Mouse (Mus musculus): ENCODE data around the gene Rnf11. TPM values are rescaled to one million over a fixed set of nuclear protein-coding genes. Genes with fewer than 3 reads are reported as not detected.

Rnf11 gene
- polyA plus RNA-seq, 1 experiment from 2014 or later: 75.1 TPM

- Histone ChIP-seq H3K27me3 (replicated peaks; ENCODE audit: control insufficient read depth, insufficient read depth, low read length) (no peaks in the 10 kb centered on the region), H3K9me3 (ENCODE audit: control insufficient read depth, low read length) (no peaks in the 10 kb centered on the region), H3K4me1 (ENCODE audit: control insufficient read depth, insufficient read depth, low read length) (no peaks in the 10 kb centered on the region), H3K36me3 (ENCODE audit: control insufficient read depth, insufficient read depth, low read length) (no peaks in the 10 kb centered on the region), H3K4me3 (ENCODE audit: low read depth, low read length) (no peak overlapping the region), H3K4me2 (ENCODE audit: low read depth, low read length) (no peak overlapping the region), H3K27ac (replicated peaks; ENCODE audit: low read depth, low read length) (no peak overlapping the region), H3K9ac (ENCODE audit: low read depth, low read length) (no peak overlapping the region)
- 56% methylated on average over 1 of the region's 1 CpGs for WGBS
- ATAC-seq (ENCODE audit: low read depth): no peak
- DNase-seq (ENCODE audit: low spot score): no peak
Observed at GRCm38 (mm10) chr4:109417998-109418397, 66.5 kb downstream of the Rnf11 start.

GRCm38 (mm10) chr4:109412233-109412632, 72.3 kb downstream of the Rnf11 start:
- H3K9ac ChIP-seq (ENCODE audit: low read depth, low read length): no peak overlapping the region
- H3K27ac ChIP-seq (replicated peaks; ENCODE audit: low read depth, low read length): no peak overlapping the region
- ATAC-seq (ENCODE audit: low read depth) (no peak), DNase-seq (ENCODE audit: low spot score) (no peak)
- H3K4me3 ChIP-seq (ENCODE audit: low read depth, low read length): no peak overlapping the region
- H3K4me2 ChIP-seq (ENCODE audit: low read depth, low read length): no peak overlapping the region
- 83% methylated on average over 5 of the region's 5 CpGs for WGBS
- no peaks in the 10 kb centered on the region for H3K36me3 ChIP-seq (ENCODE audit: control insufficient read depth, insufficient read depth, low read length)
- no peaks in the 10 kb centered on the region for H3K4me1 ChIP-seq (ENCODE audit: control insufficient read depth, insufficient read depth, low read length)
- H3K27me3 ChIP-seq (replicated peaks; ENCODE audit: control insufficient read depth, insufficient read depth, low read length): no peaks in the 10 kb centered on the region
- no peaks in the 10 kb centered on the region for H3K9me3 ChIP-seq (ENCODE audit: control insufficient read depth, low read length)

GRCm38 (mm10) chr4:109411377-109411967, 73.1 kb downstream of the Rnf11 start:
- no peak for ATAC-seq (ENCODE audit: low read depth)
- H3K9me3 ChIP-seq (ENCODE audit: control insufficient read depth, low read length): no peaks in the 10 kb centered on the region
- H3K27ac ChIP-seq (replicated peaks; ENCODE audit: low read depth, low read length): no peak overlapping the region
- no peak overlapping the region for H3K4me3 ChIP-seq (ENCODE audit: low read depth, low read length)
- peaks cover under 1% of the 10 kb centered on the region; the same call in 1 of the 2 replicates for H3K4me1 ChIP-seq (ENCODE audit: control insufficient read depth, insufficient read depth, low read length)
- H3K4me2 ChIP-seq (ENCODE audit: low read depth, low read length): no peak overlapping the region
- DNase-seq (ENCODE audit: low spot score): no peak
- H3K36me3 ChIP-seq (ENCODE audit: control insufficient read depth, insufficient read depth, low read length): no peaks in the 10 kb centered on the region
- no peaks in the 10 kb centered on the region for H3K27me3 ChIP-seq (replicated peaks; ENCODE audit: control insufficient read depth, insufficient read depth, low read length)
- 84% methylated on average over 6 of the region's 6 CpGs for WGBS
- no peak overlapping the region for H3K9ac ChIP-seq (ENCODE audit: low read depth, low read length)

- peaks cover 6% of the 10 kb centered on the region; the same call in 1 of the 2 replicates for H3K4me1 ChIP-seq (ENCODE audit: control insufficient read depth, insufficient read depth, low read length)
- no peak overlapping the region for H3K4me2 ChIP-seq (ENCODE audit: low read depth, low read length)
- WGBS: 68% methylated on average over 8 of the region's 9 CpGs
- no peaks in the 10 kb centered on the region for H3K9me3 ChIP-seq (ENCODE audit: control insufficient read depth, low read length)
- no peak overlapping the region for H3K4me3 ChIP-seq (ENCODE audit: low read depth, low read length)
- H3K27ac ChIP-seq (replicated peaks; ENCODE audit: low read depth, low read length): no peak overlapping the region
- no peak overlapping the region for H3K9ac ChIP-seq (ENCODE audit: low read depth, low read length)
- H3K36me3 ChIP-seq (ENCODE audit: control insufficient read depth, insufficient read depth, low read length): no peaks in the 10 kb centered on the region
- DNase-seq (ENCODE audit: low spot score): no peak
- ATAC-seq (ENCODE audit: low read depth): no peak
- no peaks in the 10 kb centered on the region for H3K27me3 ChIP-seq (replicated peaks; ENCODE audit: control insufficient read depth, insufficient read depth, low read length)
Observed at GRCm38 (mm10) chr4:109410681-109411376, 73.7 kb downstream of the Rnf11 start.

GRCm38 (mm10) chr4:109407701-109408485, 76.6 kb downstream of the Rnf11 start:
- DNase-seq (ENCODE audit: low spot score): peak; percentile 33
- no peaks in the 10 kb centered on the region for H3K36me3 ChIP-seq (ENCODE audit: control insufficient read depth, insufficient read depth, low read length)
- H3K9me3 ChIP-seq (ENCODE audit: control insufficient read depth, low read length): no peaks in the 10 kb centered on the region
- peaks cover 6% of the 10 kb centered on the region; the same call in 1 of the 2 replicates for H3K4me1 ChIP-seq (ENCODE audit: control insufficient read depth, insufficient read depth, low read length)
- peak overlapping the region; percentile 7; the same call in 1 of the 2 replicates for H3K9ac ChIP-seq (ENCODE audit: low read depth, low read length)
- peak overlapping the region; percentile 94; the same call in 1 of the 2 replicates for H3K4me2 ChIP-seq (ENCODE audit: low read depth, low read length)
- H3K27ac ChIP-seq (replicated peaks; ENCODE audit: low read depth, low read length): no peak overlapping the region
- peak overlapping the region; percentile 66; the same call in 1 of the 2 replicates for H3K4me3 ChIP-seq (ENCODE audit: low read depth, low read length)
- ATAC-seq (ENCODE audit: low read depth): no peak
- no peaks in the 10 kb centered on the region for H3K27me3 ChIP-seq (replicated peaks; ENCODE audit: control insufficient read depth, insufficient read depth, low read length)
- 70% methylated on average over 9 of the region's 9 CpGs for WGBS

GRCm38 (mm10) chr4:109407176-109407520, 77.4 kb downstream of the Rnf11 start:
- ATAC-seq (ENCODE audit: low read depth): peak; percentile 9; the same call in 1 of the 2 replicates
- Histone ChIP-seq H3K27me3 (replicated peaks; ENCODE audit: control insufficient read depth, insufficient read depth, low read length) (no peaks in the 10 kb centered on the region), H3K4me2 (ENCODE audit: low read depth, low read length) (peak overlapping the region; percentile 94), H3K27ac (replicated peaks; ENCODE audit: low read depth, low read length) (no peak overlapping the region), H3K4me1 (ENCODE audit: control insufficient read depth, insufficient read depth, low read length) (peaks cover 6% of the 10 kb centered on the region; the same call in 1 of the 2 replicates), H3K9ac (ENCODE audit: low read depth, low read length) (peak overlapping the region; percentile 72), H3K36me3 (ENCODE audit: control insufficient read depth, insufficient read depth, low read length) (no peaks in the 10 kb centered on the region), H3K4me3 (ENCODE audit: low read depth, low read length) (peak overlapping the region; percentile 66), H3K9me3 (ENCODE audit: control insufficient read depth, low read length) (no peaks in the 10 kb centered on the region)
- DNase-seq (ENCODE audit: low spot score): no peak
- WGBS: 38% methylated on average over 1 of the region's 24 CpGs

GRCm38 (mm10) chr4:109406486-109407175, 77.9 kb downstream of the Rnf11 start, which contains the start of gene Ttc39a:
Gene Ttc39a (plus strand): TSS chr4:109406623.
- DNase-seq (ENCODE audit: low spot score): peak; percentile 36
- 0 out of 2 replicates have a peak within 1 kb of the TSS, but pooled peaks have one; percentile 1 for H3K27ac ChIP-seq (replicated peaks; ENCODE audit: low read depth, low read length)

GRCm38 (mm10) chr4:109406054-109406485, 78.5 kb downstream of the Rnf11 start:
- Histone ChIP-seq H3K9me3 (ENCODE audit: control insufficient read depth, low read length) (no peaks in the 10 kb centered on the region), H3K27me3 (replicated peaks; ENCODE audit: control insufficient read depth, insufficient read depth, low read length) (no peaks in the 10 kb centered on the region), H3K9ac (ENCODE audit: low read depth, low read length) (peak overlapping the region; percentile 72), H3K27ac (replicated peaks; ENCODE audit: low read depth, low read length) (0 out of 2 replicates have a peak overlapping the region, but pooled peaks have one; percentile 1), H3K4me3 (ENCODE audit: low read depth, low read length) (peak overlapping the region; percentile 66), H3K4me1 (ENCODE audit: control insufficient read depth, insufficient read depth, low read length) (peaks cover 6% of the 10 kb centered on the region; the same call in 1 of the 2 replicates), H3K36me3 (ENCODE audit: control insufficient read depth, insufficient read depth, low read length) (no peaks in the 10 kb centered on the region), H3K4me2 (ENCODE audit: low read depth, low read length) (peak overlapping the region; percentile 94)
- ATAC-seq (ENCODE audit: low read depth): peak; percentile 77
- peak; percentile 91 for DNase-seq (ENCODE audit: low spot score)
- WGBS: 5% methylated on average over 3 of the region's 3 CpGs

More at GRCm38 (mm10) chr4:109406486-109407175, 77.9 kb downstream of the Rnf11 start, which contains the start of gene Ttc39a:
- peak within 1 kb of the TSS; percentile 72 for H3K9ac ChIP-seq (ENCODE audit: low read depth, low read length)
- H3K4me3 ChIP-seq (ENCODE audit: low read depth, low read length): peak within 1 kb of the TSS; percentile 66
- H3K36me3 ChIP-seq (ENCODE audit: control insufficient read depth, insufficient read depth, low read length): no peaks in the 10 kb centered on the region
- under 1% methylated on average over 23 of the region's 56 CpGs for WGBS
- H3K4me1 ChIP-seq (ENCODE audit: control insufficient read depth, insufficient read depth, low read length): peaks cover 6% of the 10 kb centered on the region; the same call in 1 of the 2 replicates
- H3K27me3 ChIP-seq (replicated peaks; ENCODE audit: control insufficient read depth, insufficient read depth, low read length): no peaks in the 10 kb centered on the region
- no peaks in the 10 kb centered on the region for H3K9me3 ChIP-seq (ENCODE audit: control insufficient read depth, low read length)
- ATAC-seq (ENCODE audit: low read depth): peak; percentile 55
- H3K4me2 ChIP-seq (ENCODE audit: low read depth, low read length): peak within 1 kb of the TSS; percentile 94
